17 mouse cellular contexts compared by ENCODE assay signal in the genomic region with DNA sequence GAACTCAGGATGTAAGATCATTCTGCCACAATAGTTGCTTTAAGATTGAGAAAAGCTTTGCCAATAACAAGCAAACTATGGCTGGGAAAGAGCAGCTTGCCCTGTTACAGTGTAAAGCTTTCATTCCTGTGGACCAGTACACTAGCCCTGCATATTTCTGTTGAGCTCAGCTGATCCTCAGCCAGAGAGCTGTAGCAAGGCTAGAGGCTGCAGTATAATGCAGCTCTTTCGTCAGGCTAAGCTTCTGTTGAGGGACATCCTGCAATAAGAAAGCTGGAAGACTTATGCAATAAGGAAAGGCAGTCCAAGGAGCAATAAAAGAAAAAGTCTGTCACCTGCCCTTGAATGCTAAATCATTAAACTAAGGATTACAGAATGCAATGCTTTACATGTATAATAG. TPM values are rescaled to one million over a fixed set of nuclear protein-coding genes. Genes with fewer than 3 reads are reported as not detected.
A peak's percentile ranks its signal among the peaks of the same experiment; 100 is the strongest.
DNase-seq lines count a peak whose midpoint lies in the region; ATAC-seq and TF ChIP-seq lines count a peak whose summit lies in the region.
"Had no signal": no experiment of that assay in that cellular context is flagged by ENCODE, and none has a peak within 500 bp of the region (broad histone marks: within the 10 kb centered on the region; RNA-seq: fewer than 3 reads in every experiment).

No protein-coding gene starts in this region.

- H3K9me3 ChIP-seq in neural tube, embryonic 15.5 days (replicated peaks) = no peaks in the 10 kb centered on the region
- H3K9me3 ChIP-seq in intestine, postnatal 0 days (ENCODE audit: control insufficient read depth) = no peaks in the 10 kb centered on the region
- H3K9me3 ChIP-seq in stomach, postnatal 0 days (ENCODE audit: control insufficient read depth, low read length) = no peaks in the 10 kb centered on the region
- no peaks in the 10 kb centered on the region for H3K9me3 ChIP-seq in forebrain, embryonic 16.5 days (ENCODE audit: control insufficient read depth, low read length)
- H3K9me3 ChIP-seq: hindbrain, embryonic 13.5 days; midbrain, embryonic 12.5 days; neural tube, embryonic 12.5 days had no signal

- DNase-seq in kidney, adult 9 months = peak; percentile 15
- no peak for DNase-seq in kidney, adult 8-10 months
- DNase-seq in neural tube, embryonic 10.5 days (ENCODE audit: extremely low spot score, low spot score) = no peak
- no peak for DNase-seq in stomach, postnatal 0 days (ENCODE audit: low spot score)
- DNase-seq: cerebellum, adult 8-10 months; gastrocnemius, postnatal 36 days; liver; retina, postnatal 1 day; thymus, adult 2 months had no signal

- H3K9ac ChIP-seq in neural tube, embryonic 15.5 days (replicated peaks) = no peak overlapping the region
- H3K9ac ChIP-seq in intestine, postnatal 0 days (ENCODE audit: low read depth, low read length) = no peak overlapping the region
- H3K9ac ChIP-seq in stomach, postnatal 0 days (ENCODE audit: low read length) = no peak overlapping the region
- H3K9ac ChIP-seq in forebrain, embryonic 16.5 days (replicated peaks; ENCODE audit: low read depth, low read length) = no peak overlapping the region
- H3K9ac ChIP-seq: hindbrain, embryonic 13.5 days; midbrain, embryonic 12.5 days; neural tube, embryonic 12.5 days had no signal

- WGBS in neural tube, embryonic 15.5 days = 56% methylated on average over 1 of the region's 1 CpGs
- 13% methylated on average over 1 of the region's 1 CpGs for WGBS in intestine, postnatal 0 days
- WGBS in stomach, postnatal 0 days = 11% methylated on average over 1 of the region's 1 CpGs
- WGBS in forebrain, embryonic 16.5 days = 44% methylated on average over 1 of the region's 1 CpGs

- TF ChIP-seq EP300 in stomach, postnatal 0 days (optimal IDR thresholded peaks at IDR 0.05) = no peak

- H3K4me1 ChIP-seq in neural tube, embryonic 15.5 days = no peaks in the 10 kb centered on the region
- H3K4me1 ChIP-seq in intestine, postnatal 0 days (replicated peaks; ENCODE audit: control insufficient read depth, insufficient read depth, low read length) = peaks cover 7% of the 10 kb centered on the region; the same call in 1 of the 2 replicates
- H3K4me1 ChIP-seq in stomach, postnatal 0 days (replicated peaks; ENCODE audit: control insufficient read depth, insufficient read depth) = no peaks in the 10 kb centered on the region
- peaks cover 2% of the 10 kb centered on the region; the same call in 1 of the 2 replicates for H3K4me1 ChIP-seq in forebrain, embryonic 16.5 days (replicated peaks; ENCODE audit: control insufficient read depth, insufficient read depth, low read length)
- H3K4me1 ChIP-seq: hindbrain, embryonic 13.5 days; midbrain, embryonic 12.5 days; neural tube, embryonic 12.5 days had no signal

- H3K4me2 ChIP-seq in neural tube, embryonic 15.5 days = no peak overlapping the region
- peak overlapping the region; percentile 37 for H3K4me2 ChIP-seq in intestine, postnatal 0 days (replicated peaks; ENCODE audit: low read depth)
- H3K4me2 ChIP-seq in stomach, postnatal 0 days (replicated peaks; ENCODE audit: low read depth) = peak overlapping the region; percentile 12
- no peak overlapping the region for H3K4me2 ChIP-seq in forebrain, embryonic 16.5 days (ENCODE audit: low read length)
- H3K4me2 ChIP-seq: hindbrain, embryonic 13.5 days; midbrain, embryonic 12.5 days; neural tube, embryonic 12.5 days had no signal

- no peak overlapping the region for H3K4me3 ChIP-seq in neural tube, embryonic 15.5 days (replicated peaks)
- no peak overlapping the region for H3K4me3 ChIP-seq in intestine, postnatal 0 days (ENCODE audit: low read depth, low read length)
- H3K4me3 ChIP-seq in stomach, postnatal 0 days (ENCODE audit: low read depth, low read length) = peak overlapping the region; percentile 2
- no peak overlapping the region for H3K4me3 ChIP-seq in forebrain, embryonic 16.5 days (replicated peaks; ENCODE audit: low read length)
- H3K4me3 ChIP-seq: hindbrain, embryonic 13.5 days; midbrain, embryonic 12.5 days; neural tube, embryonic 12.5 days had no signal

- no peak for TF ChIP-seq CTCF in intestine, postnatal 0 days (IDR thresholded peaks at IDR 0.05; ENCODE audit: low read depth)
- TF ChIP-seq CTCF in stomach, postnatal 0 days (IDR thresholded peaks at IDR 0.05; ENCODE audit: low read depth) = no peak

- no peak overlapping the region for H3K27ac ChIP-seq in neural tube, embryonic 15.5 days (replicated peaks)
- H3K27ac ChIP-seq in intestine, postnatal 0 days (ENCODE audit: low read depth, low read length) = no peak overlapping the region
- H3K27ac ChIP-seq in stomach, postnatal 0 days (replicated peaks) = no peak overlapping the region
- H3K27ac ChIP-seq in forebrain, embryonic 16.5 days (ENCODE audit: low read length) = no peak overlapping the region
- H3K27ac ChIP-seq: hindbrain, embryonic 13.5 days; midbrain, embryonic 12.5 days; neural tube, embryonic 12.5 days had no signal

- no peaks in the 10 kb centered on the region for H3K27me3 ChIP-seq in neural tube, embryonic 15.5 days (replicated peaks)
- no peaks in the 10 kb centered on the region for H3K27me3 ChIP-seq in intestine, postnatal 0 days (replicated peaks; ENCODE audit: control insufficient read depth, insufficient read depth, low read length)
- no peaks in the 10 kb centered on the region for H3K27me3 ChIP-seq in stomach, postnatal 0 days (ENCODE audit: control insufficient read depth, insufficient read depth, low read length)
- H3K27me3 ChIP-seq in forebrain, embryonic 16.5 days (replicated peaks; ENCODE audit: control insufficient read depth, insufficient read depth, low read length) = no peaks in the 10 kb centered on the region
- H3K27me3 ChIP-seq: hindbrain, embryonic 13.5 days; midbrain, embryonic 12.5 days; neural tube, embryonic 12.5 days had no signal

- ATAC-seq in neural tube, embryonic 15.5 days (ENCODE audit: low FRiP score) = peak; percentile 59; the same call in 1 of the 2 replicates
- ATAC-seq in intestine, postnatal 0 days = peak; percentile 86
- no peak for ATAC-seq in stomach, postnatal 0 days (ENCODE audit: low FRiP score, low TSS enrichment)
- ATAC-seq in activated CD4-positive, CD25-positive, alpha-beta regulatory T cell, adult 4 months = no peak
- no peak for ATAC-seq in forebrain, embryonic 16.5 days

- H3K36me3 ChIP-seq in neural tube, embryonic 15.5 days = no peaks in the 10 kb centered on the region
- no peaks in the 10 kb centered on the region for H3K36me3 ChIP-seq in intestine, postnatal 0 days (ENCODE audit: control insufficient read depth, insufficient read depth)
- H3K36me3 ChIP-seq in stomach, postnatal 0 days (ENCODE audit: control insufficient read depth, insufficient read depth, low read length) = no peaks in the 10 kb centered on the region
- no peaks in the 10 kb centered on the region for H3K36me3 ChIP-seq in forebrain, embryonic 16.5 days (ENCODE audit: control insufficient read depth, insufficient read depth)
- H3K36me3 ChIP-seq: hindbrain, embryonic 13.5 days; midbrain, embryonic 12.5 days; neural tube, embryonic 12.5 days had no signal

RNA-seq across cellular contexts. Expression of a gene that starts 45.5 kb away (rescaled TPM):
- 2.1 and 3.3 TPM in 2 replicates for polyA plus RNA-seq in neural tube, embryonic 15.5 days (2015; fragmentation: Nextera tagmentation; extraction: Ambion mirVana)
- 1.5 and 3.8 TPM in 2 replicates for polyA plus RNA-seq in intestine, postnatal 0 days (2015; fragmentation: Nextera tagmentation; extraction: Ambion mirVana)
- polyA plus RNA-seq in stomach, postnatal 0 days (2015; fragmentation: Nextera tagmentation; extraction: Ambion mirVana) = 0.61 and 0.90 TPM in 2 replicates
- not detected for polyA plus RNA-seq in activated CD4-positive, CD25-positive, alpha-beta regulatory T cell, adult 4 months (2017; shearing (Covaris generic))
- 0.23 and 1.8 TPM in 2 replicates for polyA plus RNA-seq in forebrain, embryonic 16.5 days (2015; fragmentation: Nextera tagmentation; extraction: Ambion mirVana)
- polyA plus RNA-seq: spleen, adult 2 months had no signal

Comparison
In these comparisons a context has a peak if more than half of its experiments do, and no peak if none do; other contexts are left out.
1. ATAC-seq: peak in neural tube, embryonic 15.5 days (single experiment) and intestine, postnatal 0 days (single experiment); none in stomach, postnatal 0 days (single experiment), activated CD4-positive, CD25-positive, alpha-beta regulatory T cell, adult 4 months (single experiment) and forebrain, embryonic 16.5 days (single experiment).
2. H3K4me2 ChIP-seq: peak in intestine, postnatal 0 days (single experiment) and stomach, postnatal 0 days (single experiment); none in neural tube, embryonic 15.5 days (single experiment) and forebrain, embryonic 16.5 days (single experiment).